Mouse (Mus musculus) skeletal muscle tissue, adult 2 months (tissue): ENCODE data around the gene Rnf144b.

Source experiments
- DNase-seq: peaks from one replicate; pipeline ENCODE4 v3.0.0-alpha.2; 2012; ENCODE audit warnings: low read depth, low spot score

The Rnf144b gene

DNA sequence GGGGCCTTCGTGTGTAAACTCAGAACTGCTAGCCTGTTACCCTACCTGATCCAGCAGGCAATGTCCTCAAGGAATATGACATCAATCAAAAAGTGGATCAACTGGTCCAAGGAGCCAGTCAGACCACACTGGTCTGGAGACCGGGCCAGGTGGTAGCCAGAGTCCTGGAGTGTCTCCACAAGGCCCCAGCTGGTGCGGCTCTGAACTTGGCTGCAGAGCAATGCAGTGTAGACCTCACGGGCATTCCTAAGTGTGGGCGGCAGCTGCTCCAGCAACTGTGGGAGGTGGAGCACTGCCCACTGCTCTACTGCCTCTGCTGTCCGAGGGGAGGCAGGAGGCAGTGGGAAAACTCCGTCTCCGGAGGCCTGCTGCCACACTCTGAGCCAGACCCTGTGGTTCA, 55.7 kb downstream of the Rnf144b start:
- peak; percentile 65 for DNase-seq

DNA sequence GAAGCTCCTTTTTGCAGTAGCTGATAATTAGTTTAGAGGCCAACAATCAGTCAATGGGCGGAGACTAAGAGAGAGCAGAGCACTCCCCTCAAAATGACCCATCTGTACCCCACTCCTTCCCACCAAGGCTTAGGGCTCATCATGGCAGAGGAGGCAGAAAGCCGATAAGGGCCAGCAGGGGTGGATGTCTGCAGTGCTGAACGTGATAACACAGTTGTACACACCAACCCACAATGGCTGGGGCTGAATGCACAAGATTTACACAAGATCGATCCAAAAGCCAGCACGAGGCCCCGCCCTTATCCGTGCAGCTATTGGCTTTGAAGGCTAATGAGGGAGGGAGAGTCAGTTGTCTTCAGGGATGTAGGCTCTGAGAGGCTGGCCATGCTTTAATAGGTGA, 58.3 kb downstream of the Rnf144b start:
- no peak for DNase-seq

DNA sequence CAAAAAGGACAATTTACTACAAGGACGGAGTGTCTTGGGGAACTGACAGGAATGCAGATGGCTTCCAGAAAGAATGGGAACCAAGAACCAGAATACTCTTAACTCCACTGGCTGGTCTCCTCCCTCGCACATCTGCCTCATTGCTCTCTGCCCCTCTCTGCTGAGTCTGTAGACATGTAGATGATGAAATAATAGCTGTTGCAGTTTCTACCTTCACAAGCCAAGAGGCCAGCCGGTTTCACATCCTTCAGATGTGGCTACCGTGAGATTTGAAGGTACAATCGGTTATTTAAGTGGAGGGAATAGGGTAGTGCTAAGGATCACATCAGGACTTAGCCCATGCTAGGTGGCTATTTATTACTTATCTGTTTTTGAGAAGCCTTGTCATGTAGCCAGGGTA, 59.9 kb downstream of the Rnf144b start:
- no peak for DNase-seq

DNA sequence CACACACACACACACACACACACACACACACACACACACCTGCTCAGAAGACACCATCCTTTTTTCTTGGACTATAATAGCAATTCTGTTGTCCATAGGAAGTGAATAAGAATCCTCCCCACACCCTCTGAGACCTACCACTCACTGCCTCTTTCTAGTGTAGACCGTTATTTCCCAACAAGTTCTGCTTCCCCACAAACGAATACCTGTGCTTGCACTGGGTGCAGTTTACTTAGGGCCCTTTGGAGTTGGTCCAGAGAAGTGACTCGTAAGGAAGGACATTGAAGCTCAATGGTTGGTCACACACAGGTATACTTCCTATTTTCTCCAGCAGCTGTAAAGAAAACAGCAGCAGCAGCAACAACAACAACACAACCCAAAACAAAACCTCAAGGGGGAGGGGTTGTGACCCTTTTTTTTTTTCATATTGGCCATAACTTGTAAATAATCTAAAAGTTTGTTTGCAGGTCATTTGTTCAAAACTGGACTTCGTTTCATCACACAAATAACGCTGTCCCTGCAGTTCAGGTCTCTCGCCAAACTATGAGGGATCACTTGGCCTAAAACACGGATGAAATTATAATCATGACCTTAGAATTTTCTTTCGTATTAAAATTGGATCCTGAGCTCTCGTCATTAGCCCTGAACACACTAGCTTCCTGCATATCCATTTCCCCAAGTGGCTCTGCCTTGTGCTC, 60.7 kb downstream of the Rnf144b start:
- no peak for DNase-seq

DNA sequence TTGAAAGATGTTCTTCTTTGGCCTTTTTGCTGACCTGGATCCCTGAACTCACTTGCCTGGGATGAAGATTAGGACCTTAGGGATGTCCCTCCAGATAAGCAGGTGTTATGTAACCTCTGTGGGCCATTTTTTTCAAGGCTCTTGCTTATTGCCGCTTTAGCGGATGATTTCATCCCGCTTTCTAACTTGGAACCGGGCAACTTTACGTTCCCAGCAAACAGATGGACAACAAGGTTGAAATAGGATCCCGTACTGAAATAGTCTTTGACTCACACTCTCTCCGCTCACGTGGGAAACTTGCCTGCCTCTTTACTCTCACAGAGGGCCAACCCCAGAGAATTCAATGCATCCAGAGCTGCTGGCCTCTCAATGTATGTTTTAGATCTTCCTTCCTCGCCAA, 61.3 kb downstream of the Rnf144b start:
- DNase-seq = peak; percentile 85

DNA sequence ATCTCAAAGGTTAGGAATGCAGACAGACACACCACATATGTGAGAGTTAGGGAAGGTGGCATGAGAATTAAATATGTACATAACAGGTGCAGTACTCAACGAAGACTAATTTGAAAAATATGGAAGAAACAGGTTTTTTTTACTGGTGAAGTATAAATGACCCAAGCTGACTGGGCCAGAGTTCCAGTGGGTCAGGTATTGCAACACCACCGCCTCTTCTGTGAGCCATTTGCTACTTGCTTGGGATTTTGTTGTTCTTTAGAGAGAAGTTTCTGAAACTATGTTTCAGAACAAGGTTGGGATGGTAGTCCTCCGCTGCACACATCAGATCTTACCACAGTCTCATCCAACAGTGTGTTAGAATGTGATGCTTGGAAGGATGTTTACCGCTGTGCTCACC, 65.4 kb downstream of the Rnf144b start:
- DNase-seq = no peak

DNA sequence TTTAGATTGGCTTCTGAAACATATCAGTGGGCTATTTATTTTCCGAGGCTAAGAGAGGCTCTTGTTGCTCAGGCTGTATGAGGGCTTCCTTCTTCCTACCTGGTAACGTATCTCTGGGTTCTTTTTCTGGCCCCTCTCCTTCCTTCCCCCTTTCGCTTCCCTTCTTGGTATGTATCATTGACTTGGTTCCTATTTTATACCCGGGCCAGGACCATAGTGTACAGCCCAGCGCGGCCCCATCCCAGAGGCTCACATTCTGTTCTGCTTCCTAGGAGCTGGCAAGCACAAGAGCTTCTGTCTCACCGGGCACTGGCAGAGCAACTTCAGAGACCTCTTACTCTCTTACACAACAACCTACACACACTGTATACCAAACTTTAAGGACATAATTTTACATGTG, 67.5 kb downstream of the Rnf144b start:
- DNase-seq = peak; percentile 67

DNA sequence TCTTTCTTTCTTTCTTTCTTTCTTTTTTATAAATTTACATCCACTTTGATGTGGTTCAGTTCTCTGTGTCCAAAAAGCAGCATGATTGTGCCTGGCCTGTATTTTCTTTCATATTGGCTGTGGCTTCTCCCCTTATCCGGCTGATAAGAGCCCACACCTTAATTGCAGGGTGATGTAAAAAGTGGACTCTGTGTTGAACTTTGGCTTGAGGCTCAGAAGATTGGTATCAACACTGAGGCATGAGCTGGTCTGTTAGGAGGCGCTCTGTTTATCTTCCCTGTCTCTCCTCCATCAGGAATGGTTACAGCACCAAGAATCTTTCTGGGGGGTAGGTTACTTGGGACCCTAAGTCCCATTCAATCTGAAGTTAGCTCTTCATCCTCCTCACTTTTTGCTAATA, 69.7 kb downstream of the Rnf144b start:
- no peak for DNase-seq

DNA sequence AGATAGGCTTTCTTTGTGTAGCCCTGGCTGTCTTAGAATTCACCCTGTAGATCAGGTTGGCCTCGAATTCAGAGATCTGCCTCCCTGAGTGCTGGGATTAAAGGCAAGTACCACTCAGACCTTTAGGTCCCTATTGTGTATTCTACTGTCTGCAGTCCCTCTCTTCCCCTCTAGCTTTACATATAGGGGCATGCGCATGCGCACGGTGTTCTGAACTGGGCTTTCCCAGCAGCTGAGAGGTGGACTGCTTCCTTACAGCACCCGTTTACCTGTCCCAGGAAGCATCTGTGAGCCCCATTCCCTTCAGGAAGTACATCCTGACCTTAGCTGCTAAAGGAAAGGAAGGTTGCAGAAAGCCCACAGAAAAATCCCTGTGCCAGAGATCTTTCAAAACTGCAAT, 70.3 kb downstream of the Rnf144b start:
- no peak for DNase-seq

DNA sequence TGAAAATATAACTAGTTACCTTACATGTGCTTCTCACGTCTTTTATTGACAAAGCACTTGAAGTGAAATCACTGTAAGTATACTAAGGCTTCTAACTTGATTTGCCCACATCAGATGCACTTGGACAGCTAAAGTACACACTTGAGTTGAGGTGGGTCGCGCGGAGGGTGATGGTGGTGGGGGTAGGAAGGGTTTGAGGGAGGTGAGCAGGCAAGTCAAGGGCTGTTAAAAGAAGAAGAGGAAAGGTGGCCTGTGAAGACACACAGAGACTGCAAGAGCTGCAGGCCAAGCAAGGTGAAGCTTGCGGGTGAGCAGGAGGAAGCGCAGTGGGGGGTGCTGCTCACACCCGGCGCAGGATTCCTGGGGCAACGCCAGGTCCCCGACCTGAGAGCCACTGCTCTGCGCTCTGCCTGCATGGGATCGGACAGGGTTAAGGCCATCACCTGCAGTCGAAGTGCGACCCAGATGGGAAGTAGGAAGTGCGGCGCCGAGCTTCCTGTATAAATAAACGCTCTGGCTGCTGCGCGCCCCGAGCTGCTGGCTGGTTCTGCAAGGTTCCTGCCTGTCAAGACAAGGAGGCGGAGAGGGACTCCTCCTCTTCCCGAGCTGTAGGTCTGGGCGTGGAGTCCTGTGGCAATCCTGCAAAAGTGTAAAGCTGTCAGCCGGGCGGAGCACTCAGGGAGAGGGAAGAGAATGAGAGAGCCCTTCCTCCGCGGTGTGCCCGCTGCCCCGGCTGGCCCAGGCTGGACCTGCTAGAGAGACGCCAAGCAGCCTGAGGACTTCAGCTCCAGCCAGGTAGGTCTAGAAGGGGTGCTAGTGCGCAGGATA, 71.1 kb downstream of the Rnf144b start:
- peak; percentile 77 for DNase-seq

DNA sequence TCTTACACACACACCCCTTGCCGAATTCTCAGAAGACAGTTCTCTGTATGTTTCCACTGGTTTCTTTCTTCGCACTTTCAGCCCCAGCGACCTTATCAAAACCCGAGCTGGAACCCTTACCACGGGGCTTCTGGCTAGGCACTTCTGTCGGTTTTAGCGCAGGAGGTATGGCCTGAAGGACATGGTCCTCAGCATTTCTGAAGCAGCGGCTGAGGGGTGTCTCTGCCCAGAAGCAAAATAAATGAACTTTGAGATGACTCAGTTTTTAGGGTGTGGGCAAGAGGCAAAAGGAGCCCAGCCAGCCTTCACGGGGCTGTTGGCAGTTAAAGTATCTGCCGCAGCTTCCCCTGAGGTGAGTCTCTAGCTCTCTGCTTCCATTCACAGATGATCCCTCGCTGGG, 72.2 kb downstream of the Rnf144b start:
- DNase-seq = no peak

DNA sequence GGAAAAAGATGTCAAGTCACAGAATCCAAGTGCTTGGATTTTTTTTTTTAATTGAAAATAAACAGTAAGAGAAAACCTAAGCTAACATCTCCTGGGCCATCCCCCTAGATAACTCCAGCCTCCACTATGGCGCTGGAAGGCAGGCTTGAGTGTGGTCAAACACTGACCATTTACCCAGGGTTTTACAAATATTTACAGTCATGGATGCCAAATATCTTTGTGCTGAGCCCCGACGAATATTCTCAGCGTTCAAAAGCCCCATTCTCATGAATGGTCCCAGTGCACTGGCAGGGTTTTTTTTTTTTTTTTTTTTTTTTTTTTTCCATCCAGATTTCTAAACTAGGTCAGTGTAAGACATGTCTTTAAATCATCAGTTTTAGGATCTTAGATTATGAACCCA, 73.0 kb downstream of the Rnf144b start:
- no peak for DNase-seq

DNA sequence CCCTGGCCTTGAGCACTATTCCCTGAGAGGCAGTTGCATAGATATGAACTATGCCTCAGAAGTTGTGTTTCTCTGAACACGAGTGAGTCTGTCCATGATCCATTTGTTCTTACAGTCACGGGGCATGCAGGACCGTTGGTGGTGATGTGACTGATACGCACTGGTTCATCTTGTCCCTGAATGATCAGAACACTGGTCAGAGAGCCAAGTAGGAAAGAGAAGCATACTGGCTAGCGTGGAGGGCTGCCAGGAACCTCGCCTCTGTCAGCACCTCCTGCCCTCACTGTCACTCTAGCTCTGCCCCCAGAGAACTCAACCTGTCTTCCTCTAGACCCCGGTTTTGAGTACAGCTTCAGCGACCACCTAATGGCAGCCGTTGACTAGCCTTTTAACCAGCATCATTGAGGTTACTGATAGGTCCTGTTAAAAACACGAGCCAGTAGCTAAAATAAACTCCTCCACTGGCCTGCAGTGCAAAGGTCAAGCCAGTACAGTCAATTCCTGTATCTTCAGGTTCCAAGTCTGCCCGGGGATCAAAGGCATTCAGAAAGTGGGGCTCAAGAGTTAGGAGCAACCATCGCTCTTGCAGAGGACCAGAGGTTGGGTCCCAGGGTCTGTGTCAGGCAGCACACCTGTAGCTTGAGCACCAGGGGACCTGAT, 77.7 kb downstream of the Rnf144b start:
- peak; percentile 85 for DNase-seq

DNA sequence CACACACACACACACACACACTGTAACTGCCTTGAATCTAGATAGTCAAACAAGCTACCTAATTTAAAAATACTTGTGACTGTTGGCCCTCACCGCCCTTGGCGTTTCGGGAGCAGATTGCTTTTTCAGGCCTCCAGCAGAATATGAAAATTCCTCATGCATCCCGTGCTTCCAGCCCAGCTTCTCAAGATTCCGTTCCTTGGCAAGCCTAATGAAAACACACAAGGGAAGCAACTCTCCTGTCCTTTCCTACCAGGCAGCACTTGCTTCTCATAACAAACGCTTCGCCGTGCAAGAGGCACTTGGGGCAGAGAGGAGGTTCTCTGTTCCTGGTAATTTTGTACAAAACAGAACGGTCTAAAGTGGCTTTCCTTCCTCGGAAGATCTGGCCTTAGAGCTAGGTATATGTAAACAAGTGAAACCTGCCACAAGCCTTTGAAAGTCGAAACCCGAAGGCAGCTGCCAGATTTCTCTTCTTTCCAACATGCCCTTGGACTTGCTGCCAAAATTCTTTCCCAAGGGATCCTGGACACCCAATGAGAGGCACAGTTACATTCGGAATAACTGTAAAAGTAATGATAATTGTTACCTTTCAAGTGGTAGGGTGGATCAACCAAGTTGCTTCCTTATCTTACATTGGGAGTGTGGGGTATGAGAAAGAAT, 79.6 kb downstream of the Rnf144b start:
- DNase-seq = peak; percentile 56

DNA sequence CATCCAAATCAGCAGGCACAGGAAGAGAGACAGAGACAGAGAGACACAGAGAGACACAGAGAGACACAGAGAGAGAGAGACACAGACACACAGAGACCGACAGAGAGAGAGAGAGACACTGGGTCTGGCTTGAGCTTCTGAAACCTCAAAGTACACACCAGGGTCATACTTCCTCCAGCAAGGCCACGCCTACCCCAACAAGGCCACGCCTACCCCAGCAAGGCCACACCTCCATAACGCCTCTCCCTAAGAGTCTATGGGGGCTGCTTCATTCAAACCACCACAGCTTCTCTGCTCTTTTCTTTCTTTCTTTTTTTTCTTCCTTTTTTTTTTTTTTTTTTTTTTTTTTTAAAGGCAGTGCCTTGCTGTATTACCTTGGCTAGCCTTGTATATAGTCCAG, 88.0 kb downstream of the Rnf144b start:
- DNase-seq = no peak

DNA sequence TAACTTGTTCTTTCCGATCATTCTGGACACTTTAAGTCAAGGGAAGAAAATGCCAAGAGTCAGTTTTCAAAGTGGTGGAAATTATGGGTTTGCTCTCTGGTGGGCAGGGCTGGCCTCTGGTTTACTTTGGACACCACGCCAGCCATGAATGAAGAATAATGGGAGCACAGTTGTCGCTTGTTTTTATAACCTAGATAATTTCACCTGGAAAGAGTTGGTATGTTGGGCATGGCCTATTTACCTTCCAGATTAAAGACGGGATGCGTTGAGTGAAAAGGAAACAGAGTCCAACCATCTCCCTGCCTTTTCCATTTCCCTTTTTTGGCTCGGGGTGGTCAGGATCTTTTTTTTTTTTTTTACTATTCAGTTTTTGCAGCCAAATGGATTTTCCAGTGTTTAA, 88.5 kb downstream of the Rnf144b start:
- no peak for DNase-seq

DNA sequence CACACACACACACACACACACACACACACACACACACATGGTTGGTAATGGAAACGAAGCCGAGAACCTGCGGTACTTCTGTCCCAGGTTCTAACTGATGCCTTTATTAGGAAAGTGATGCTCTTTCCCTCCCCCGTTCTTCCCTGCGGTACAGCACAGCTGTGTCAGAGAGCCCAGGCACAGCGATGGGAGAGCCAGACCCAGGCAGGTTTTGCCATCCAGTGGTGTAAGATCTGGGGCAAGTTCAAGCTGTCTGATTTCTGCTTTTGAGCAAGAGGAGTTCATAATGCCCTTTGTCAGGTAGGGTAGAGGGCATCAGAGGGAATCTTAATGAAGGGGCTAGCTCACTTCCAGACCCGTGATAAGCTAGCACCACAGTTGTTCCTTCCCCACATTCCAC, 89.1 kb downstream of the Rnf144b start:
- DNase-seq = no peak

DNA sequence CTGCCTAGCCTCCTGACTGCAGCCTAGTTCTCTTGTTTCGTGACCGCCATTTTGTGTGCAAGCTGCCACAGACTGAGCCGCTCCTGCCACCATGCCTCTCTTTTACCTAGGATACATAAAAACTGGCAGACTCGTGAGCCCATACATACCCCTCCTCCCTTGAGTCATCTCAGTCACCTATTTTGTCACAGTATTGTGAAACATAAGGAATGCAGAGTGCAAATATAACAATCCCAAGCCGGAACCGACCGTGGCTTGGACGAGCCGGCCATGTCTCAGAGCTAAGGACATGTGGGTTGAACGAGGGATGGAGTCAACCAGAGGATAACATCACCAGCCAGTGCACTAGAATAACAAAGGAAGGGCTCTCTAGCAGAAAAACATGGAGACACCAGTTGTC, 91.4 kb downstream of the Rnf144b start:
- no peak for DNase-seq

DNA sequence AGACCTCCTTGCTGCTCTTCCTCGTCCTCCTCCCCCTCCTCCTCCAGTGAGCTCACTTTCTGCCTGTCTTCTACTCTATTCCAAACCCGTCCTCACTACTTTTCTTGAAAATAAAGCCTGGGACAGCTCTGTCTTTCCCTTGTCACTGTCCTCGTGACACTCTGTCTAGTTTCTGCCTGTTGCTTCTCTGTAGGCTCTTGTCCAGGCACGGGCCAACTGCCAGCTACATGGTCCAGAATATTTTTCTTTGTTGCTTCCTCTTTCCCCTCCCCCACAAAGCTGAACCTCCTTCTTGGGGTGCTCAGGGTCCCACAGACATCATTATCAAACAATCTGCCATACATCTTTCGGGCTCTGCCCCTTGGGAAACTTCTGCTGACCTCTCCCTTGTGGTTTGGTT, 92.4 kb downstream of the Rnf144b start:
- DNase-seq = no peak

DNA sequence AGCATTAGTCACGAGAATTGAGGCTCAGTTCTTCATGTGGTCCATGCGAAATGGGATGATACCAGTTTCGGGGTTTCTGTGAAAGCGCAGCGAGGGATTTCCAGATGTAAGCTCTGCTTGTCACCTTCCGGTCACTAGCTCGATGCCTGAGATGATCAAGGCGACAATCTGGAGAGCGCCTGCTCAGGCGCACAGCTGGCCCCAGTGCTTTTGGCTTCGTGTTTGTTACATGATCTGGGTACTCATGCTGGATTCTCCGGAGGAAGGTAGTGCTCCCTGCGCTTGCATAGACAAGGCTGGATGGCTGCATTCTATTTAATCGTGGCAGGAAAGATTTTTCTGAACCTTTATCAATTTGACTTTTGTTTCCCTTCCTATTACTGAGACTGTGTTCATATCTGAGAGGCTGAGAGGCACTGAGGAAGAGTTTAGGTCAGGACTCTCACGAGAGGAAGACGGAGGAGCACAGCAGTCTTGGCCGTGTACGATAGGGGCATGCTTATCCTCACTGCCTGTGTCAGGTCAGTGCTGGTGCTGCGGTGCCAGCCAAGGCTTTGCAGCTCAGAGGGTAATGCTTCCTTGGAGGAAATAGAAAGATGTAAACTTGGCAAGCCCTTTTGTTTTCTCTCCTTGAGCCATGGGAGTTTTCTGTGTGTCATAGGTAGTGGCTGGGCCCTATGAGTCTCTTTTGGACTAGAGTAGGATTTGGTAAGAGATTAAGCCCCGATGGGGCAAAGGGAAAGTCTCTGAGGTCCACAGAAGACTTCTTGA, 93.5 kb downstream of the Rnf144b start:
- peak; percentile 62 for DNase-seq

DNA sequence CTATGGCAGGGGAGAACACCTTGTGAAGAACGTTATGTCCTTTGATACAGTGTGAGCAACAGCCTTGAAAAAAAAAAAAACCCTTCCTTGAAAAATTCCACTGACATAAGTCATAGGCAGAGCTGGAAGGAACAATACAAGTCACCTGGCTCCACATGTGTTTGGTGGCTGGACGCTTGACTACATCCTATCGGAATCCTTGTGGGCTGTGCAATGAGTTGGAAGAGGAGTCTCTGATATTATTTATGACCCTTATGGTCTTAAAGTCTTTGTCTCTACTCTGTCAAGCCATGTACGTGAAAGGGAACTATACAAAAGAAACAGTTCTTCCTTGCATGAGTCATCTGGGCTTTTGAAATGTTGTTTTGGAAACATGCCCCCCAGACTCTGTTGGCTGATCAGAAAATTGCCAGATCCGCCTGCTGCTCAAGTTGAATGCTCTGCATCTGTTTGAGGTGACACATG, 94.7 kb downstream of the Rnf144b start:
- no peak for DNase-seq
